Mouse (Mus musculus) ES-E14 (cell line): ENCODE measurements around the gene Nomo1. TPM values are rescaled to one million over a fixed set of nuclear protein-coding genes. Genes with fewer than 3 reads are reported as not detected.

Experiments used
- DNase-seq: peaks from one replicate; pipeline ENCODE4 v3.0.0-alpha.2; 2013; ENCODE audit warnings: low read depth, low spot score
- H3K27ac ChIP-seq: 2 replicates; pipeline ENCODE4 v1.5.1; 2012; ENCODE audit warnings: low read depth, mild to moderate bottlenecking, low read length, moderate library complexity, mixed read lengths; ENCODE audit not compliant: poor library complexity, insufficient read depth, severe bottlenecking
- H3K36me3 ChIP-seq: 2 replicates; pipeline ENCODE4 v1.6.1; 2012; ENCODE audit warnings: mild to moderate bottlenecking, low read length, moderate library complexity, mixed read lengths; ENCODE audit not compliant: control insufficient read depth, poor library complexity, insufficient read depth, severe bottlenecking
- H3K4me1 ChIP-seq, 2 experiments: fragments of 150-350 bp in 1 of 2; sonication (generic) in 1 of 2; 2 replicates each; pipeline ENCODE4 v1.6.1; 2012; ENCODE audit warnings: low read length in 2 of 2, mild to moderate bottlenecking in 1 of 2, mixed read lengths in 1 of 2; ENCODE audit not compliant: control insufficient read depth in 2 of 2, insufficient read depth in 2 of 2, poor library complexity in 1 of 2
- H3K4me3 ChIP-seq, 2 experiments: fragments of 150-350 bp in 1 of 2; sonication (generic) in 1 of 2; 2 replicates each; pipeline ENCODE4 v1.5.1; 2012; ENCODE audit warnings: low read length in 2 of 2, low read depth in 1 of 2, mild to moderate bottlenecking in 1 of 2, mixed read lengths in 1 of 2; ENCODE audit not compliant: insufficient read depth in 1 of 2, poor library complexity in 1 of 2, severe bottlenecking in 1 of 2
- H3K9ac ChIP-seq: 2 replicates; pipeline ENCODE4 v1.6.1; 2012; ENCODE audit warnings: low read depth, mild to moderate bottlenecking, low read length, mixed read lengths; ENCODE audit not compliant: poor library complexity, insufficient read depth, severe bottlenecking
- H3K9me3 ChIP-seq: fragments of 150-350 bp; sonication (generic); 2 replicates; pipeline ENCODE4 v1.6.1; 2012; ENCODE audit warnings: low read depth, mild to moderate bottlenecking, low read length; ENCODE audit not compliant: control insufficient read depth, insufficient read depth
- CHD2 ChIP-seq: IDR thresholded peaks from 2 replicates; pipeline ENCODE4 v1.6.1; 2014; ENCODE audit warnings: mild to moderate bottlenecking, low read depth, low read length, inconsistent platforms
- HCFC1 ChIP-seq: IDR thresholded peaks from 2 replicates; pipeline ENCODE4 v1.6.1; 2012; ENCODE audit warnings: low read length, inconsistent platforms, borderline replicate concordance; ENCODE audit not compliant: insufficient read depth
- MAFK ChIP-seq: IDR thresholded peaks from 2 replicates; pipeline ENCODE4 v1.6.1; 2014; ENCODE audit warnings: mild to moderate bottlenecking, low read depth, low read length, inconsistent platforms; ENCODE audit not compliant: insufficient read depth
- ZC3H11A ChIP-seq: IDR thresholded peaks from 2 replicates; pipeline ENCODE4 v1.6.1; 2012; ENCODE audit warnings: low read depth, mild to moderate bottlenecking, inconsistent platforms, low read length, borderline replicate concordance
- ZNF384 ChIP-seq: IDR thresholded peaks from 2 replicates; pipeline ENCODE4 v1.6.1; 2012; ENCODE audit warnings: low read depth, low read length, inconsistent platforms
- in situ Hi-C, 2 experiments: fragments of 600-800 bp; cut with MboI; formaldehyde crosslinking; loops; one replicate each; pipeline ENCODE4 v1.15.1; 2025; ENCODE audit warnings: low sequenced_read_pairs in 2 of 2, inconsistent platforms in 1 of 2; ENCODE audit not compliant: unreplicated experiment in 2 of 2
- total RNA-seq: library from RNA; depleted of rRNA; stranded (reverse); fragments of 300-350 nt; gene quantifications from 2 replicates; pipeline ENCODE4 v1.2.3, GENCODE M21; 2012

Gene Nomo1
- total RNA-seq, 1 experiment, result 173 TPM

DNA sequence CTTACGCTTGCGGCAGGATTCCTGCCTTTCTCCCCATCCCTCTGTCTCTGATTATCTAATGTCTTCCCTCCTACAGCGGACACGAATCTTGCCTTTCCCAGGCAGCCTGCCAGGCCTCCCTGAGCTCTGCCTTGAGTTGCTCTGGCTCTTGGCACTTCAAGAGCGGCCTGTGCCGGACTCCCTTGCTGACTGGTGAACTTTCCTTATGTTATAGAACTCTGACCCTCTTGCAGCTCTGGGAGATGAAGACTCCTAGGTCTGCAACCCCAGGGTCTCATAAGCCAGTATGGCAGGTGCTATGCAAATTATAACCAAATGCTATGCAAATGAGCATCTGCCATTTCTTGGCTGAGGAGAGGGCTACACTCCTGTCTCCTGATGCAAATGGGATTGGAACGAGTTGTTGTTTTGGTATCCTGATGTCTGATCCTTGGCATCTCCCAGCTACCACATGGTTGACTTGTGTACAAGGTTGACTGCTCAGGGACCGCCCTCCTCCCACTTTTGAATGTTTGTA lies 69.6 kb downstream of the Nomo1 start:
- H3K9me3 ChIP-seq, result no peaks in the 10 kb centered on the region
- no peak overlapping the region for H3K9ac ChIP-seq
- no peak overlapping the region for H3K27ac ChIP-seq
- no peaks in the 10 kb centered on the region for H3K36me3 ChIP-seq
- H3K4me3 ChIP-seq, result no peak overlapping the region
- no peak for TF ChIP-seq ZC3H11A
- no peak for TF ChIP-seq ZNF384
- TF ChIP-seq HCFC1, result no peak
- no peak for TF ChIP-seq MAFK
- no peak for TF ChIP-seq CHD2
- in situ Hi-C loops, result no loop called here
- no peak for DNase-seq
- peaks cover 0 to 12% of the 10 kb centered on the region in 2 experiments; a peak in 2 of 4 replicates for H3K4me1 ChIP-seq

DNA sequence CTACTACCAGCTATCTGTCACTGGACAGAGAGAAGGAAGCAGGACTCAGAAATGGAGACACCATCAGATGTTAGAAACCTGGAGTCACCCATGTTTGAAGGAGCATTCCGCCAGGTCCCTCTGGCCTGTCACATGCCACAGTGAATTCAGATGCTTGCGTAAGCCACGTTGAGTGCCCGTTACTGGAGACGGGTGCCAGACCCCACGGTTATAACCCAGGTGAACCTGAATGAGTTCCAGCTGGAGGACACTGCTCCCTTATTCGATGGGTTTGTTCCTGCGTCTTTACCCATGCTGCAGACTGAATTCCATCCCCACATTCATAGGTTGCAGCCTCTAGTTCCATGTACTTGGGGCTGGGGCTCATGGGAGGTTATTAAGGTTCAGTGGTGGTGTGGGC lies 70.3 kb downstream of the Nomo1 start:
- TF ChIP-seq HCFC1 (no peak), CHD2 (no peak), MAFK (no peak), ZNF384 (no peak), ZC3H11A (no peak)
- in situ Hi-C loops, result no loop called here
- DNase-seq, result no peak
- Histone ChIP-seq H3K36me3 (no peaks in the 10 kb centered on the region), H3K9ac (no peak overlapping the region), H3K4me1 (peaks cover 0 to 12% of the 10 kb centered on the region in 2 experiments; a peak in 2 of 4 replicates), H3K27ac (no peak overlapping the region), H3K4me3 (no peak overlapping the region), H3K9me3 (no peaks in the 10 kb centered on the region)

DNA sequence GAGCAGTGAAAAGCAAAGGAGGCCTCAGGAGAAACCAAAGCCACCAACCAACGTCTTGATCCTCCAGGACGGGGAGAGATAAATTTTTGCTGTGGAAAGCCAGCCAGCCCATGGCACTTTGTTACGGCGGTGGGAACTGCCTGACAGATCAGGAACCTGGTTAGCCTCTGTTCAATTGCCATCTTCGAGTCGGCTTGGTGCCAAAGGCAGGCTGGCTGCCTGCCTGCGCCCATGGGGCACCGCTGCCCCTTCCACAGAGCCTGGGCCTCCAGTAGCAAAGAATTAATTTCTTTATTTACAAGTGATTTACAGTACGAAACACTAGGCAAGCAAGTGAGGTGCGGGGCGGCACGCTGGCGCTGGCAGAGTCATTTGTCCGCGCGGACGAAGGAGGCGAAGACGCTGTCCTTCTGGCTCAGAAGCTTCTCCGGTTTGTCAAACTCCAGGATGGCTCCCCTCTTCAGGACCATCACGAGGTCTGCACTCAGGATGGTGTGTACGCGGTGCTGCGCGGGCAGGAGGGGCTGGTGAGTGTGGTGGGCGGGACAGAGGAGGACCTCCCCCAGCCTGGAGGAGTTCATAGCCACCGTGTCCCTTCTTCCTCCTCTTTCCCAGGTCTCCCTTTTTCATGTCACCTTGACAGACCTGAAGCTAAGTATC lies 70.9 kb downstream of the Nomo1 start:
- no peak for DNase-seq
- H3K9me3 ChIP-seq, result no peaks in the 10 kb centered on the region

DNA sequence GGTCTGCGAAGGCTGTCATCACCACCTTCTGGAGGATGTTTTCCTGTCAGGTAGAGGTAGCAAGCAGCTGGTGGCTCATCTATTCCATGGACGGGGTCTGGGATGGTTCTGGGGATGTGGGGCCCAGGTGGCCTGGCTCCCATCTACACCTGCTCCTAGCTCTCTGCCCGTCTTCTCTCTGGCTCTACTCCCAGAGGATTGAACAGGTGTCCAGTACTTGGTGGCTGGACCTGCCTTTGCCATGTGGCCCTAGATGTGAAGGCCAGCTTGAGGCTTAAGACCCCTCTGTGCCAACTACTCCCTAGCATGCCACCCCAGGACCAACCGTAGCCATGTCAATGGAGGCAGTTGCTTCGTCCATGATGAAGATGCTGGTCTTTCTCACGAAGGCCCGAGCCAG lies 72.0 kb downstream of the Nomo1 start:
- Histone ChIP-seq H3K36me3 (no peaks in the 10 kb centered on the region), H3K4me3 (no peak overlapping the region), H3K9me3 (no peaks in the 10 kb centered on the region), H3K9ac (no peak overlapping the region), H3K27ac (no peak overlapping the region), H3K4me1 (no peaks in the 10 kb centered on the region; a peak in 1 of 4 replicates)
- in situ Hi-C loops, result no loop called here
- DNase-seq, result no peak
- TF ChIP-seq ZC3H11A (no peak), ZNF384 (no peak), HCFC1 (no peak), MAFK (no peak), CHD2 (no peak)

More for the DNA sequence above, 70.9 kb downstream of the Nomo1 start:
- no peak overlapping the region for H3K4me3 ChIP-seq
- no peaks in the 10 kb centered on the region for H3K36me3 ChIP-seq
- TF ChIP-seq CHD2, result no peak
- TF ChIP-seq HCFC1, result no peak
- no peak overlapping the region for H3K27ac ChIP-seq
- H3K4me1 ChIP-seq, result peaks cover 0 to 7% of the 10 kb centered on the region in 2 experiments; a peak in 2 of 4 replicates
- in situ Hi-C loops, result no loop called here
- no peak overlapping the region for H3K9ac ChIP-seq
